Mouse (Mus musculus) heart, embryonic 11.5 days (tissue): ENCODE measurements around the gene Anxa2. TPM values are rescaled to one million over a fixed set of nuclear protein-coding genes. Genes with fewer than 3 reads are reported as not detected.
A peak's percentile ranks its signal among the peaks of the same experiment; 100 is the strongest.

Experiments used
- ATAC-seq: fragments of 200-750 bp; cut with Nextera tagmentation; replicated peaks from 2 replicates; pipeline ENCODE4 v1.8.0; 2017; ENCODE audit warnings: moderate library complexity; ENCODE audit not compliant: insufficient number of reproducible peaks, low FRiP score, low TSS enrichment
- H3K27ac ChIP-seq: fragments of 300-500 bp; sonication (generic); 2 replicates; pipeline ENCODE4 v1.5.1; 2014; ENCODE audit warnings: mild to moderate bottlenecking, low read depth, low read length
- H3K27me3 ChIP-seq: fragments of 300-500 bp; sonication (generic); 2 replicates; pipeline ENCODE4 v1.6.1; 2014; ENCODE audit warnings: mild to moderate bottlenecking, low read length, mixed read lengths; ENCODE audit not compliant: control insufficient read depth, insufficient read depth
- H3K36me3 ChIP-seq: fragments of 300-500 bp; sonication (generic); 2 replicates; pipeline ENCODE4 v1.6.1; 2014; ENCODE audit warnings: mild to moderate bottlenecking, low read length, moderate library complexity, mixed read lengths; ENCODE audit not compliant: control insufficient read depth, insufficient read depth
- H3K4me1 ChIP-seq: fragments of 300-500 bp; sonication (generic); 2 replicates; pipeline ENCODE4 v1.6.1; 2014; ENCODE audit warnings: low read length; ENCODE audit not compliant: control insufficient read depth, insufficient read depth
- H3K4me2 ChIP-seq: fragments of 300-500 bp; sonication (generic); 2 replicates; pipeline ENCODE4 v1.6.1; 2014; ENCODE audit warnings: mild to moderate bottlenecking, moderate library complexity
- H3K4me3 ChIP-seq: fragments of 300-500 bp; sonication (generic); 2 replicates; pipeline ENCODE4 v1.5.1; 2014; ENCODE audit warnings: low read depth, low read length
- H3K9ac ChIP-seq: fragments of 300-500 bp; sonication (generic); 2 replicates; pipeline ENCODE4 v1.6.1; 2014; ENCODE audit warnings: mild to moderate bottlenecking, low read depth, low read length, moderate library complexity
- H3K9me3 ChIP-seq: fragments of 300-500 bp; sonication (generic); replicated peaks from 2 replicates; pipeline ENCODE4 v1.6.1; 2016; ENCODE audit warnings: low read length; ENCODE audit not compliant: control insufficient read depth
- WGBS: fragments of 180-500 bp; shearing (Covaris S2); extraction: QIAGEN DNeasy Blood & Tissue Kit; methylation state at CpG from one replicate; pipeline ENCODE4 v1.1.7; 2014; ENCODE audit not compliant: insufficient replicate concordance; 5-methylcytosine and 5-hydroxymethylcytosine counted together
- polyA plus RNA-seq: library from polyadenylated mRNA; unstranded; fragments of >200 nt; fragmentation: Nextera tagmentation; extraction: Ambion mirVana; gene quantifications from 2 replicates; pipeline ENCODE4 v1.2.1, GENCODE M21; 2014

The Anxa2 gene
- polyA plus RNA-seq, 1 experiment from 2014 or later: 386 TPM

DNA sequence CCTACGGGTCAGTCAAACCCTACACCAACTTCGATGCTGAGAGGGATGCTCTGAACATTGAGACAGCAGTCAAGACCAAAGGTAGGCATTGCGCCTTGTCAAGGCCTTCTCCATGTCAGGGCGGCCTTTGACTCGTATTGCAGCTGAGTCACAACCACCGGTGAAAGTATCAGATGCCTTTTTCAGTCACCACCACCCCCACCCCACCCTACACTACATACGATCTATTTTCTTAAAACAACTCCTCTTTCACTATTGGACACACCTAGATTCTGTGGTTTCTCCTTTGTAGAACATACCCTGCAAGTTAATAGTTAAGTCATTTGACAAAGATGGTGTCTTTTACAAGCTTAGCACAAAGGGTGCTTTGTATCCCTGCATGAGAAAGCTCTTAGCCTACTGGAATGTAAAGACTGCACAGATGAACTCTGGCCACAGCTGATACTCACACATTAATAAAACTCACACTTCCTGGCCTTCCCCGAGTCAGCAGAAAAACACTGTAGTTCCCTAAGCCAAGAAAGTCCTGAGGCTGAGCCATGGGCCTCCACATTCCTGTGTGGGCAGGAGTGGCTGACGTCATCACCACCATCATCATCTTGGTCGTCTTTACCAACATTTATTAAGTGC lies 14.0 kb downstream of the Anxa2 start:
- WGBS: 54% methylated on average over 10 of the region's 10 CpGs
- H3K4me2 ChIP-seq: no peak overlapping the region
- no peak for ATAC-seq
- H3K9ac ChIP-seq: no peak overlapping the region
- H3K9me3 ChIP-seq: no peaks in the 10 kb centered on the region
- H3K36me3 ChIP-seq: 0 out of 2 replicates have a peak, but pooled peaks cover 6% of the 10 kb centered on the region
- H3K27me3 ChIP-seq: no peaks in the 10 kb centered on the region
- peak overlapping the region; percentile 10; the same call in 1 of the 2 replicates for H3K27ac ChIP-seq
- no peak overlapping the region for H3K4me3 ChIP-seq
- peaks cover 36% of the 10 kb centered on the region for H3K4me1 ChIP-seq

- Histone ChIP-seq H3K4me3 (no peak overlapping the region), H3K4me1 (peaks cover 38% of the 10 kb centered on the region), H3K4me2 (no peak overlapping the region), H3K27ac (peak overlapping the region; percentile 47; the same call in 1 of the 2 replicates), H3K36me3 (peaks cover 6% of the 10 kb centered on the region; the same call in 1 of the 2 replicates), H3K27me3 (no peaks in the 10 kb centered on the region), H3K9me3 (no peaks in the 10 kb centered on the region), H3K9ac (no peak overlapping the region)
- 11% methylated on average over 9 of the region's 9 CpGs for WGBS
- ATAC-seq: peak; percentile 52
Observed at GRCm38 (mm10) chr9:69468991-69469390, 15.6 kb downstream of the Anxa2 start.

DNA sequence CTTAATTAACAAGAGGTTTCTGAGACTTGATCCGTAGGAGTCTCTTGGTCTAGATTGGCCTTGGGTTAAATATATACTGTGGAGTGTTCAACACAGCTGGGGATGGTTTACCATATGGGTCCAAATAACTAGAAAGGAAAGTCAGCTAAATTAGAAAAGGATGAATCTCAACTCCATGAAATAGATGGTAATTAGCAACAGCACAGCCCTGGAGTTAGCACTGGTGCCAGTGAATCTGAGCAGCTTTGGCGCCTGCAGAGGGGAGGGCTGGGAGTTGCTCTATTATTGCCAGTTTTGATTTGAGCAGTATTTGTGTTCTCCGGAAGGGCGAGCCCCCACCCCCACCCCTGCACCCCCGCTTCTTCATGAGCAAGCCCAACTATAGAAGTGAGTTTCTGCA lies 16.9 kb downstream of the Anxa2 start:
- WGBS: 57% methylated on average over 5 of the region's 5 CpGs
- H3K27me3 ChIP-seq: no peaks in the 10 kb centered on the region
- peak overlapping the region; percentile 19; the same call in 1 of the 2 replicates for H3K4me2 ChIP-seq
- H3K9ac ChIP-seq: no peak overlapping the region
- peaks cover 38% of the 10 kb centered on the region for H3K4me1 ChIP-seq
- ATAC-seq: no peak
- no peak overlapping the region for H3K4me3 ChIP-seq
- H3K36me3 ChIP-seq: peaks cover 6% of the 10 kb centered on the region; the same call in 1 of the 2 replicates
- peak overlapping the region; percentile 84 for H3K27ac ChIP-seq
- no peaks in the 10 kb centered on the region for H3K9me3 ChIP-seq

DNA sequence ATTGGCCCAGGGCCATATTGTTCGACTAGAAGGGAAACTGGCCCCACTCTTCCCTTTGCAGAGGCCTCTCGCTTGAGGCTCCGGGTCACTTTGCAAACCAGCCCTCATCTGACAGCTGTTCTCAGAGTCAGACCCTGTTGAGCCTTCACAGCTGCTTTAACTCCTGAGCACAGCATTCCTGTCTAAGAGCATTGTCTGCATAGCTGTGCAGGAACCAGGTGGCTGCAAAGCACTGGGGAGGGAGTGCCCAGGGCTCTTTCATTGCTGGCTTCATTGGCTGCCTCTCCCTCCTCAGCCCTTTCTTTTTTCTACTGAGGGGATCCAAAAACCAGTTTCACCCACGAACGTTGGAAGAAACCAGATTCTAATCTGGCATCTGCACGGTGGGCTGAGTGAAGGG lies 17.5 kb downstream of the Anxa2 start:
- no peak overlapping the region for H3K4me3 ChIP-seq
- H3K36me3 ChIP-seq: peaks cover 6% of the 10 kb centered on the region; the same call in 1 of the 2 replicates
- WGBS: 11% methylated on average over 6 of the region's 6 CpGs
- H3K4me2 ChIP-seq: peak overlapping the region; percentile 19; the same call in 1 of the 2 replicates
- H3K9me3 ChIP-seq: no peaks in the 10 kb centered on the region
- H3K27ac ChIP-seq: peak overlapping the region; percentile 84
- H3K4me1 ChIP-seq: peaks cover 38% of the 10 kb centered on the region
- 0 out of 2 replicates have a peak, but pooled peaks have one; percentile 23 for ATAC-seq
- no peaks in the 10 kb centered on the region for H3K27me3 ChIP-seq
- H3K9ac ChIP-seq: peak overlapping the region; percentile 28; the same call in 1 of the 2 replicates

DNA sequence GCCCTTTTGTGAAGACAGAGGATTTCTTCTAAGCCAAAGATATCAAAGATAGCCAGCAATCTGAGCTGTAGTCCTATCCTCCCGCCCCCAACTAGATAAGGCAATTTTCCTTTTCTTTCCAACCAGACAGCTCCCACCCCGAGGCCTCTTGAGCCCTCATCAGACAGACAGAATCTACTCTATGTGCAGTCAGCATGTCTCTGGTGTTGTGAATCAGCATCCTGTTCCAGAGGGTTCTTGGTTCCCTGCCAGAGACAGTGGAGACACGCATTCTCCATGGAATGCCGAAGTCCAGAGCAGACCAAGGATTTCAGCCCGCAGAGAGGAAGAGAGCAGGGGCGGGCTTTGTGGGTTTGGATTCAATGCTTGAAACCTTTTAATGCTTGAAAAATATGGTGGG lies 19.3 kb downstream of the Anxa2 start:
- Histone ChIP-seq H3K27ac (peak overlapping the region; percentile 25; the same call in 1 of the 2 replicates), H3K4me3 (no peak overlapping the region), H3K36me3 (peaks cover 8% of the 10 kb centered on the region; the same call in 1 of the 2 replicates), H3K4me1 (peaks cover 47% of the 10 kb centered on the region), H3K9ac (no peak overlapping the region), H3K9me3 (no peaks in the 10 kb centered on the region), H3K4me2 (no peak overlapping the region), H3K27me3 (no peaks in the 10 kb centered on the region)
- ATAC-seq: no peak; the same call in 1 of the 2 replicates
- WGBS: 45% methylated on average over 6 of the region's 6 CpGs

DNA sequence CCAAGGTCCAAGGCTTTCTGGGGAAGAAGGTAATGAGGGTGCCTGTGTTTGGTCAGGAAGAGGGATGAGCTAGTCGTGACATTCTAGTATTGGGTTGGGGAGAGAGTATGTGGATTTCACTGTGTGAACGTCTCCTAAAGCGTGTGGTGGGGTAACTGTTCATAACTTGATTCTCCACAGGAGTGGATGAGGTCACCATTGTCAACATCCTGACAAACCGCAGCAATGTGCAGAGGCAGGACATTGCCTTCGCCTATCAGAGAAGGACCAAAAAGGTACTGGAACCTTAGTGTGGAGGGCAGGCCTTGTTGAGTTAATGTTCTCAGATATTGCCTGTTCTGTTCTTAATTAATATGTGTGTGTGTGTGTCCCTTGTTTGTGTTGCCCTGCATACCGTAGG lies 22.5 kb downstream of the Anxa2 start:
- no peak for ATAC-seq
- Histone ChIP-seq H3K4me3 (no peak overlapping the region), H3K9me3 (no peaks in the 10 kb centered on the region), H3K9ac (no peak overlapping the region), H3K4me1 (peaks cover 25% of the 10 kb centered on the region), H3K36me3 (peaks cover 3% of the 10 kb centered on the region; the same call in 1 of the 2 replicates), H3K4me2 (no peak overlapping the region), H3K27me3 (no peaks in the 10 kb centered on the region), H3K27ac (no peak overlapping the region)
- 69% methylated on average over 6 of the region's 6 CpGs for WGBS

DNA sequence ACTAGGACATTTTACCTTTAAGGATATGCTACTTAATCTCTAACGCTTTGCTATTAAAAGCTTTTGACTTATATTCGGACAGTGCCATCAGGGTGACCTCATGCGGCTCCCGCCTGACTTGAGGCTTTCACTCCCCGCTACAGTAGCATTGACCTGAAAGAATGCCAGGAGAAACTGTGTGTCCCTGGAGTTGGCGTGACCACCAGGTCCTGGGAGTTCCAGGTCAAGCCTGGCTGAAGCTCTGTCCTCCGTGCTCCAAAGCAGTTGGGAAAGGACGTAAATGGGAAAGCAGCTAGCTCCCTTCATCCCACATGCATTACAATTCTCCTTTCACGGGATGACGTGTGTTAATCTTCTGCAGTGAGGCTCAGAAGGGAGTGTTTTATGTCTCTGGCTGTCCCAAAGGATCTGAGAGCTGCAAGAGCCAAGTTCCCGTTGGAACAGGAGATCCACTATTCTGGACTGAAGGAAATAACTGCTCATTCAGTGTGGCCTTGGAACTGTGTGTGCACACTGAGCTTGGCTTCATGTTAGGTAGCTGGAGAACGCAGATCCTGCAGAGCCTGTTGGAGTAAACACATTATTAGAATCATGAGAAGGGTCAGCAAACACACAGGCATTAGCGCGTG lies 23.9 kb downstream of the Anxa2 start:
- Histone ChIP-seq H3K27me3 (no peaks in the 10 kb centered on the region), H3K4me2 (no peak overlapping the region), H3K9ac (no peak overlapping the region), H3K4me1 (peaks cover 12% of the 10 kb centered on the region), H3K27ac (peak overlapping the region; percentile 50; the same call in 1 of the 2 replicates), H3K36me3 (peaks cover 3% of the 10 kb centered on the region; the same call in 1 of the 2 replicates), H3K4me3 (no peak overlapping the region), H3K9me3 (no peaks in the 10 kb centered on the region)
- WGBS: 69% methylated on average over 14 of the region's 14 CpGs
- no peak for ATAC-seq

DNA sequence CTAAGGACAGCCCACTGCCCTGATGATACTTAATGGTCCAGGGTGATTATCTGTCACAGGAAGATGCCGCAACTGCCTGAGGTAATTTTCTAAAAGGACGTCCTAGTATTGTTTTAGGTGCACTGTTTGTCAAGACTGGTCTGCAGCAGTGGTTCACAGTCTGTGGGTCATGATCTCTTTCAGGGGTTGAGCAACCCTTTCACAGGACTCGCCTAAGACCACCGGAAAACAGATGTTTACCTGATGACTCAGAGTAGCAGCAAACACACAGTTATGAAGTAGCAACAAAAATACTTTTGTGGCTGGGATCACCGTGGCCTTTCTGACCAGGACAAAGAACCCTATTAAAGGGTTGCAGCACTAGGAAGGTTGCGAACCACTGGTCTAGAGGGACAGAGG lies 24.4 kb downstream of the Anxa2 start:
- WGBS: 67% methylated on average over 6 of the region's 6 CpGs
- Histone ChIP-seq H3K27ac (no peak overlapping the region), H3K4me3 (no peak overlapping the region), H3K9me3 (no peaks in the 10 kb centered on the region), H3K27me3 (no peaks in the 10 kb centered on the region), H3K4me1 (peaks cover 9% of the 10 kb centered on the region), H3K9ac (no peak overlapping the region), H3K4me2 (no peak overlapping the region), H3K36me3 (peaks cover 4% of the 10 kb centered on the region)
- no peak for ATAC-seq
